In the genomic region with DNA sequence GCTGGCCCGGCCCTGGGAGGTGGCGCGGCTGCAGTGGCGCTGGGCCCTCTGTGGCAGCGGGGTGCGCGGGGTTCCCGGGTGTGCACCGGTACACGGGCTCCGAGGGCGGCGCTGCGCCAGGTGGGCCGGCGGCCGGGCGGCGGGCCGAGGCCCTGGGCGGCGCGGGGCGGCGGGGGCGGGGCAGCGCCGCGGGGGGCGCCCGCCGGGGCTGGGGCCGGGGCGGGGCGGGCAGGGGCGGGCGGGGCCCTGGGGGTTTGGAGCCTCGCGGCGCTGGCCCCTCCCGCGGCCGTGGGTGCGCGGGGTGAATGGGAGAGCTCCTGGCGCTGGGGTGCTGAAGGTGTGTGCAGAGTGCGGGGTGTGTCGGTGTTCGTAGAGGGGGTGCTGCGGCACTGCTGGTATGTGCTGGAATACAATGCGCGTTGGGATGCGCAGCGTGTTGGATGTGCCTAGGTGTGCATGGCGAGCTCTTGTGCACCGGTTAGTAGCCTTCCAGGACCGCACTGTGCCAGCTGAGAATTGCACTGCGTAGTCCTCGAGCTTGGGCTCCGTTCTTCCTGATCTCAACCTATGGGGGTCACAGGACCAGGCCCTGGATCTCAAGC, we compare ENCODE assay signal across 12 mouse cellular contexts. TPM values are rescaled to one million over a fixed set of nuclear protein-coding genes. Genes with fewer than 3 reads are reported as not detected.
DNase-seq lines count a peak whose midpoint lies in the region; ATAC-seq and TF ChIP-seq lines count a peak whose summit lies in the region.
"Had no signal": no experiment of that assay in that cellular context is flagged by ENCODE, and none has a peak within 500 bp of the region (broad histone marks: within the 10 kb centered on the region; RNA-seq: fewer than 3 reads in every experiment).

A gene (minus strand): TSS at position 51 of the 602 bp plus-strand sequence.

- H3K27me3 ChIP-seq in heart, embryonic 11.5 days (ENCODE audit: control insufficient read depth, insufficient read depth, low read length): peaks cover 87% of the 10 kb centered on the region
- no peaks in the 10 kb centered on the region for H3K27me3 ChIP-seq in testis, adult 2 months (ENCODE audit: control insufficient read depth, insufficient read depth, low read length)
- H3K27me3 ChIP-seq in limb, embryonic 13.5 days: peaks cover 96% of the 10 kb centered on the region

- no peak for TF ChIP-seq CTCF in testis, adult 2 months (IDR thresholded peaks at IDR 0.05; ENCODE audit: control insufficient read depth, insufficient read depth, insufficient replicate concordance, low read depth, low read length)
- TF ChIP-seq CTCF in left cerebral cortex, adult 2 months (IDR thresholded peaks at IDR 0.05): no peak

- no peaks in the 10 kb centered on the region for H3K4me1 ChIP-seq in heart, embryonic 11.5 days (ENCODE audit: control insufficient read depth, insufficient read depth, low read length)
- H3K4me1 ChIP-seq in testis, adult 2 months (ENCODE audit: control insufficient read depth, insufficient read depth, low read length): peaks cover 12% of the 10 kb centered on the region
- H3K4me1 ChIP-seq in limb, embryonic 13.5 days: peaks cover 19% of the 10 kb centered on the region

- no peak within 1 kb of the TSS for H3K9ac ChIP-seq in heart, embryonic 11.5 days (ENCODE audit: low read depth, low read length)
- peak within 1 kb of the TSS; percentile 55; the same call in 1 of the 2 replicates for H3K9ac ChIP-seq in limb, embryonic 13.5 days

- H3K4me3 ChIP-seq in heart, embryonic 11.5 days (ENCODE audit: low read depth, low read length): peak within 1 kb of the TSS; percentile 24; the same call in 1 of the 2 replicates
- peak within 1 kb of the TSS; percentile 29 for H3K4me3 ChIP-seq in testis, adult 2 months (ENCODE audit: control insufficient read depth, low read depth, low read length)
- H3K4me3 ChIP-seq in limb, embryonic 13.5 days: peak within 1 kb of the TSS; percentile 45
- no peak within 1 kb of the TSS for H3K4me3 ChIP-seq in left cerebral cortex, adult 2 months

- no peaks in the 10 kb centered on the region for H3K36me3 ChIP-seq in heart, embryonic 11.5 days (ENCODE audit: control insufficient read depth, insufficient read depth, low read length)
- no peaks in the 10 kb centered on the region for H3K36me3 ChIP-seq in testis, adult 2 months (ENCODE audit: control insufficient read depth, insufficient read depth, low read length)
- no peaks in the 10 kb centered on the region for H3K36me3 ChIP-seq in limb, embryonic 13.5 days

- no peaks in the 10 kb centered on the region for H3K9me3 ChIP-seq in heart, embryonic 11.5 days (replicated peaks; ENCODE audit: control insufficient read depth, low read length)
- H3K9me3 ChIP-seq in limb, embryonic 13.5 days: no peaks in the 10 kb centered on the region

- H3K27ac ChIP-seq in heart, embryonic 11.5 days (ENCODE audit: low read depth, low read length): no peak within 1 kb of the TSS
- no peak within 1 kb of the TSS for H3K27ac ChIP-seq in testis, adult 2 months (ENCODE audit: control insufficient read depth, insufficient read depth, low read depth, low read length)
- H3K27ac ChIP-seq in limb, embryonic 13.5 days: no peak within 1 kb of the TSS
- no peak within 1 kb of the TSS for H3K27ac ChIP-seq in left cerebral cortex, adult 2 months

- intact Hi-C loops in left cerebral cortex, adult 2 months (cut with DNase I): no loop called here

- peak within 1 kb of the TSS; percentile 56 for H3K4me2 ChIP-seq in heart, embryonic 11.5 days
- peak within 1 kb of the TSS; percentile 69 for H3K4me2 ChIP-seq in limb, embryonic 13.5 days (replicated peaks)

- no peak for ATAC-seq in heart, embryonic 11.5 days (replicated peaks; ENCODE audit: insufficient number of reproducible peaks, low FRiP score, low TSS enrichment)
- ATAC-seq in limb, embryonic 13.5 days (ENCODE audit: low FRiP score, low read depth): no peak
- no peak for ATAC-seq in granulocyte monocyte progenitor cell, adult 5-6 weeks (replicated peaks; ENCODE audit: poor library complexity, severe bottlenecking)

- no peak for TF ChIP-seq POLR2A in testis, adult 2 months (IDR thresholded peaks at IDR 0.05; ENCODE audit: control insufficient read depth, low read depth, low read length)

- no peak for DNase-seq in heart, adult 8-10 months (ENCODE audit: low spot score)
- DNase-seq in testis, postnatal 10 days (ENCODE audit: low spot score): no peak
- no peak for DNase-seq in left cerebral cortex, adult 2 months (ENCODE audit: extremely low spot score in 1 of 2, low spot score in 2 of 2)
- DNase-seq in kidney, postnatal 14 days: no peak
- DNase-seq: cerebellum, postnatal 36 days; heart, adult 11 months; right cerebral cortex, adult 18-20 months had no signal

- WGBS in heart, embryonic 11.5 days (ENCODE audit: insufficient replicate concordance): 4% methylated on average over 36 of the region's 60 CpGs
- WGBS in limb, embryonic 13.5 days: under 1% methylated on average over 43 of the region's 60 CpGs

RNA-seq across cellular contexts. Expression of the gene that starts here (rescaled TPM):
- not detected in 2 replicates for polyA plus RNA-seq in heart, embryonic 11.5 days (2014; fragmentation: Nextera tagmentation; extraction: Ambion mirVana)
- not detected for total RNA-seq in heart, adult 8-10 months (2022)
- polyA plus RNA-seq in testis, adult 2 months (2012; rRNA removed): 3.1 and 4.3 TPM in 2 replicates
- 2.6 and 3.1 TPM in 2 replicates for polyA plus RNA-seq in limb, embryonic 13.5 days (2015; fragmentation: Nextera tagmentation; extraction: Ambion mirVana)
- not detected for total RNA-seq in left cerebral cortex, adult 2 months (2021)
- not detected in 2 replicates for total RNA-seq in granulocyte monocyte progenitor cell, adult 5-6 weeks (2014; fragmentation: Nextera tagmentation)
- total RNA-seq in granulocyte monocyte progenitor cell, adult 5-6 weeks (2017): not detected in 2 replicates
- polyA plus RNA-seq: liver, embryonic 16.5 days had no signal
